8 mouse cellular contexts compared by ENCODE assay signal in the genomic region with DNA sequence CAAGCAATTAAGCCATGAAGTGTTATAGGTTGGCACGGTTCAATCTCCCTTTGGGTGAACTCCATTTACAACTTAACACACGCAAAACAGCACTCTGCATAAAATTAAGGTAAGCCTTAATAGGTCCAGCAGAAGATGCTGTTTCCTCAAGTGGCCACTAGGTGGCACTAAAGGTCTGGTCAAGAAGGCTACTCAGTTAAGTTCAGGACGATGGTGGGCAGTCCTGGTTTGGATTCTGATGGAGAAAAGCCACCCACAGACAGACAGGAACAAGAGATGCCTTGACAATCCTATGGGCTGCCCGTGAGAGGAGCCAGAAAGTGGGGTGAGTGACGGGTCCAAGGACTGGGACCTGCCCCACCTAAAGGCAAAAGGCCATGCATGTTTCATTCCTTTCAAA. TPM values are rescaled to one million over a fixed set of nuclear protein-coding genes. Genes with fewer than 3 reads are reported as not detected.
DNase-seq lines count a peak whose midpoint lies in the region; ATAC-seq and TF ChIP-seq lines count a peak whose summit lies in the region.

No protein-coding gene starts in this region.

- no peaks in the 10 kb centered on the region for H3K36me3 ChIP-seq in embryonic facial prominence, embryonic 15.5 days
- H3K36me3 ChIP-seq in heart, embryonic 15.5 days: no peaks in the 10 kb centered on the region
- H3K36me3 ChIP-seq in kidney, postnatal 0 days (ENCODE audit: insufficient read depth, low read length): no peaks in the 10 kb centered on the region
- H3K36me3 ChIP-seq in lung, embryonic 15.5 days: no peaks in the 10 kb centered on the region

- H3K27me3 ChIP-seq in embryonic facial prominence, embryonic 15.5 days: no peaks in the 10 kb centered on the region
- no peaks in the 10 kb centered on the region for H3K27me3 ChIP-seq in heart, embryonic 15.5 days
- H3K27me3 ChIP-seq in kidney, postnatal 0 days (ENCODE audit: insufficient read depth, low read length): no peaks in the 10 kb centered on the region
- H3K27me3 ChIP-seq in lung, embryonic 15.5 days: no peaks in the 10 kb centered on the region

- WGBS in bone marrow, adult 2 months: under 1% methylated on average over 5 of the region's 5 CpGs
- WGBS in embryonic facial prominence, embryonic 15.5 days: 2% methylated on average over 5 of the region's 5 CpGs
- WGBS in heart, embryonic 15.5 days: 6% methylated on average over 5 of the region's 5 CpGs
- whole genome bisulfite sequencing in kidney, postnatal 0 days: 5% methylated on average over 5 of the region's 5 CpGs
- WGBS in lung, embryonic 15.5 days: 4% methylated on average over 5 of the region's 5 CpGs

- no peak overlapping the region for H3K9ac ChIP-seq in embryonic facial prominence, embryonic 15.5 days
- no peak overlapping the region for H3K9ac ChIP-seq in heart, embryonic 15.5 days
- no peak overlapping the region for H3K9ac ChIP-seq in kidney, postnatal 0 days (ENCODE audit: low read depth, low read length)
- no peak overlapping the region for H3K9ac ChIP-seq in lung, embryonic 15.5 days

- H3K27ac ChIP-seq in bone marrow, adult 2 months (ENCODE audit: control insufficient read depth, insufficient read depth, low read depth, low read length, poor library complexity): no peak overlapping the region
- no peak overlapping the region for H3K27ac ChIP-seq in embryonic facial prominence, embryonic 15.5 days (replicated peaks)
- H3K27ac ChIP-seq in heart, embryonic 15.5 days: no peak overlapping the region
- H3K27ac ChIP-seq in kidney, postnatal 0 days: no peak overlapping the region
- no peak overlapping the region for H3K27ac ChIP-seq in lung, embryonic 15.5 days

- no peak for TF ChIP-seq POLR2A in bone marrow, adult 2 months (IDR thresholded peaks at IDR 0.05; ENCODE audit: borderline replicate concordance, control insufficient read depth, low read depth, low read length)

- no peak overlapping the region for H3K4me2 ChIP-seq in embryonic facial prominence, embryonic 15.5 days (replicated peaks)
- no peak overlapping the region for H3K4me2 ChIP-seq in heart, embryonic 15.5 days
- no peak overlapping the region for H3K4me2 ChIP-seq in kidney, postnatal 0 days (ENCODE audit: low read length)
- H3K4me2 ChIP-seq in lung, embryonic 15.5 days: no peak overlapping the region

- no peaks in the 10 kb centered on the region; the same call in 1 of the 2 replicates for H3K4me1 ChIP-seq in bone marrow, adult 2 months (ENCODE audit: control insufficient read depth, insufficient read depth, low read length)
- H3K4me1 ChIP-seq in embryonic facial prominence, embryonic 15.5 days: no peaks in the 10 kb centered on the region
- H3K4me1 ChIP-seq in heart, embryonic 15.5 days (replicated peaks): no peaks in the 10 kb centered on the region
- H3K4me1 ChIP-seq in kidney, postnatal 0 days (replicated peaks; ENCODE audit: insufficient read depth, low read length): no peaks in the 10 kb centered on the region
- no peaks in the 10 kb centered on the region for H3K4me1 ChIP-seq in lung, embryonic 15.5 days

- H3K4me3 ChIP-seq in bone marrow, adult 2 months (replicated peaks; ENCODE audit: control insufficient read depth, low read depth, low read length): no peak overlapping the region
- no peak overlapping the region for H3K4me3 ChIP-seq in embryonic facial prominence, embryonic 15.5 days (replicated peaks)
- no peak overlapping the region for H3K4me3 ChIP-seq in heart, embryonic 15.5 days
- H3K4me3 ChIP-seq in kidney, postnatal 0 days (replicated peaks; ENCODE audit: low read depth, low read length): no peak overlapping the region
- no peak overlapping the region for H3K4me3 ChIP-seq in lung, embryonic 15.5 days

- DNase-seq in CD8-positive naive resting alpha-beta T cell, adult 2 months (ENCODE audit: low read depth in 2 of 2, low spot score in 2 of 2): peak; percentile 56 to 65
- DNase-seq in kidney, postnatal 0 days (ENCODE audit: low spot score): peak; percentile 93
- DNase-seq in ovary, adult 18-20 months (ENCODE audit: low spot score): peak; percentile 38
- peak; percentile 26 to 28 for DNase-seq in thymus, adult 18-20 months

- no peaks in the 10 kb centered on the region for H3K9me3 ChIP-seq in embryonic facial prominence, embryonic 15.5 days (replicated peaks)
- H3K9me3 ChIP-seq in heart, embryonic 15.5 days (replicated peaks): no peaks in the 10 kb centered on the region
- no peaks in the 10 kb centered on the region for H3K9me3 ChIP-seq in kidney, postnatal 0 days (replicated peaks; ENCODE audit: low read length)
- no peaks in the 10 kb centered on the region for H3K9me3 ChIP-seq in lung, embryonic 15.5 days

- TF ChIP-seq CTCF in bone marrow, adult 2 months (IDR thresholded peaks at IDR 0.05; ENCODE audit: control insufficient read depth, insufficient read depth, low read length): peak; percentile 68
- TF ChIP-seq CTCF in kidney, postnatal 0 days (IDR thresholded peaks at IDR 0.05; ENCODE audit: low read depth): peak; percentile 97

- ATAC-seq in embryonic facial prominence, embryonic 15.5 days (ENCODE audit: insufficient number of reproducible peaks, low FRiP score, low TSS enrichment, low read depth): peak; percentile 65; the same call in 1 of the 2 replicates
- 0 out of 2 replicates have a peak, but pooled peaks have one; percentile 53 for ATAC-seq in heart, embryonic 15.5 days (replicated peaks; ENCODE audit: insufficient number of reproducible peaks, insufficient read depth, low FRiP score, low read depth)
- peak; percentile 68 for ATAC-seq in kidney, postnatal 0 days (replicated peaks; ENCODE audit: low FRiP score, low read depth)
- ATAC-seq in lung, embryonic 15.5 days (ENCODE audit: borderline replicate concordance, extremely low read depth, low FRiP score, low TSS enrichment): peak; percentile 59; the same call in 1 of the 2 replicates

RNA-seq across cellular contexts. Expression of a gene that starts 13.6 kb away (rescaled TPM):
- polyA plus RNA-seq in bone marrow, adult 2 months (2011; ENCODE audit: insufficient read depth, insufficient read length, low replicate concordance, missing spikeins): 6.7 TPM in 1 of 2 replicates, not detected in the other
- polyA plus RNA-seq in embryonic facial prominence, embryonic 15.5 days (2015; fragmentation: Nextera tagmentation; extraction: Ambion mirVana): 0.39 and 0.65 TPM in 2 replicates
- polyA plus RNA-seq in heart, embryonic 15.5 days (2015; fragmentation: Nextera tagmentation; extraction: Ambion mirVana): not detected in 2 replicates
- polyA plus RNA-seq in kidney, postnatal 0 days (2015; fragmentation: Nextera tagmentation; extraction: Ambion mirVana): 0.48 and 0.62 TPM in 2 replicates
- polyA plus RNA-seq in lung, embryonic 15.5 days (2015; fragmentation: Nextera tagmentation; extraction: Ambion mirVana): 1.9 and 2.2 TPM in 2 replicates

RNA-seq across cellular contexts. Expression of a gene that starts 15.3 kb away (rescaled TPM):
- polyA plus RNA-seq in bone marrow, adult 2 months (2011; ENCODE audit: insufficient read depth, insufficient read length, low replicate concordance, missing spikeins): not detected in 2 replicates
- 0.30 and 0.31 TPM in 2 replicates for polyA plus RNA-seq in embryonic facial prominence, embryonic 15.5 days (2015; fragmentation: Nextera tagmentation; extraction: Ambion mirVana)
- polyA plus RNA-seq in heart, embryonic 15.5 days (2015; fragmentation: Nextera tagmentation; extraction: Ambion mirVana): 0.16 and 1.5 TPM in 2 replicates
- polyA plus RNA-seq in kidney, postnatal 0 days (2015; fragmentation: Nextera tagmentation; extraction: Ambion mirVana): 0.34 and 0.40 TPM in 2 replicates
- polyA plus RNA-seq in lung, embryonic 15.5 days (2015; fragmentation: Nextera tagmentation; extraction: Ambion mirVana): 2.1 and 2.7 TPM in 2 replicates

RNA-seq across cellular contexts. Expression of a gene that starts 18.2 kb away (rescaled TPM):
- 8.0 and 13.3 TPM in 2 replicates for polyA plus RNA-seq in bone marrow, adult 2 months (2011; ENCODE audit: insufficient read depth, insufficient read length, low replicate concordance, missing spikeins)
- 129 and 148 TPM in 2 replicates for polyA plus RNA-seq in embryonic facial prominence, embryonic 15.5 days (2015; fragmentation: Nextera tagmentation; extraction: Ambion mirVana)
- polyA plus RNA-seq in heart, embryonic 15.5 days (2015; fragmentation: Nextera tagmentation; extraction: Ambion mirVana): 167 and 185 TPM in 2 replicates
- 78.8 and 86.6 TPM in 2 replicates for polyA plus RNA-seq in kidney, postnatal 0 days (2015; fragmentation: Nextera tagmentation; extraction: Ambion mirVana)
- polyA plus RNA-seq in lung, embryonic 15.5 days (2015; fragmentation: Nextera tagmentation; extraction: Ambion mirVana): 171 and 179 TPM in 2 replicates

RNA-seq across cellular contexts. Expression of a gene that starts 41.0 kb away (rescaled TPM):
- 7.9 and 20.7 TPM in 2 replicates for polyA plus RNA-seq in bone marrow, adult 2 months (2011; ENCODE audit: insufficient read depth, insufficient read length, low replicate concordance, missing spikeins)
- 5.3 and 5.5 TPM in 2 replicates for polyA plus RNA-seq in embryonic facial prominence, embryonic 15.5 days (2015; fragmentation: Nextera tagmentation; extraction: Ambion mirVana)
- polyA plus RNA-seq in heart, embryonic 15.5 days (2015; fragmentation: Nextera tagmentation; extraction: Ambion mirVana): 1.5 and 2.9 TPM in 2 replicates
- 6.3 and 6.5 TPM in 2 replicates for polyA plus RNA-seq in kidney, postnatal 0 days (2015; fragmentation: Nextera tagmentation; extraction: Ambion mirVana)
- polyA plus RNA-seq in lung, embryonic 15.5 days (2015; fragmentation: Nextera tagmentation; extraction: Ambion mirVana): 8.4 and 8.5 TPM in 2 replicates

RNA-seq across cellular contexts. Expression of a gene that starts 49.8 kb away (rescaled TPM):
- polyA plus RNA-seq in bone marrow, adult 2 months (2011; ENCODE audit: insufficient read depth, insufficient read length, low replicate concordance, missing spikeins): 4.4 and 5.8 TPM in 2 replicates
- polyA plus RNA-seq in embryonic facial prominence, embryonic 15.5 days (2015; fragmentation: Nextera tagmentation; extraction: Ambion mirVana): 31.0 and 32.7 TPM in 2 replicates
- polyA plus RNA-seq in heart, embryonic 15.5 days (2015; fragmentation: Nextera tagmentation; extraction: Ambion mirVana): 16.7 and 20.8 TPM in 2 replicates
- polyA plus RNA-seq in kidney, postnatal 0 days (2015; fragmentation: Nextera tagmentation; extraction: Ambion mirVana): 29.8 and 32.0 TPM in 2 replicates
- 25.4 and 25.6 TPM in 2 replicates for polyA plus RNA-seq in lung, embryonic 15.5 days (2015; fragmentation: Nextera tagmentation; extraction: Ambion mirVana)

Comparison
In these comparisons a context has a peak if more than half of its experiments do, and no peak if none do; other contexts are left out.
1. DNase-seq: peak in every context shown above with its lines; median percentile 93 in kidney, postnatal 0 days; 60 in CD8-positive naive resting alpha-beta T cell, adult 2 months; 38 in ovary, adult 18-20 months; 27 in thymus, adult 18-20 months.